Mouse (Mus musculus) heart, postnatal 0 days (tissue): ENCODE measurements at regions not wholly inside any gene's neighbourhood (a gene's known extent, or its start where the extent isn't known, plus 50 kb on each side); places are given as distances from the start of the nearest gene placed in this dataset.
A peak's percentile ranks its signal among the peaks of the same experiment; 100 is the strongest.

ENCODE experiments used
- ATAC-seq: fragments of 200-750 bp; cut with Nextera tagmentation; 2 replicates; pipeline ENCODE4 v1.8.0; 2017; ENCODE audit warnings: low read depth, moderate number of reproducible peaks, moderate library complexity; ENCODE audit not compliant: insufficient read depth
- DNase-seq: peaks from one replicate; pipeline ENCODE4 v3.0.0-alpha.2; 2016; ENCODE audit warnings: low spot score
- H3K27ac ChIP-seq: fragments of 300-500 bp; sonication (generic); 2 replicates; pipeline ENCODE4 v1.5.1; 2014; ENCODE audit warnings: low read depth, mild to moderate bottlenecking
- H3K27me3 ChIP-seq: fragments of 300-500 bp; sonication (generic); 2 replicates; pipeline ENCODE4 v1.6.1; 2014; ENCODE audit warnings: low read length, mixed read lengths; ENCODE audit not compliant: control insufficient read depth, insufficient read depth
- H3K36me3 ChIP-seq: fragments of 300-500 bp; sonication (generic); replicated peaks from 2 replicates; pipeline ENCODE4 v1.6.1; 2014; ENCODE audit warnings: low read length, mixed read lengths; ENCODE audit not compliant: control insufficient read depth, insufficient read depth
- H3K4me1 ChIP-seq: fragments of 300-500 bp; sonication (generic); 2 replicates; pipeline ENCODE4 v1.6.1; 2014; ENCODE audit warnings: antibody characterized with exemption; ENCODE audit not compliant: control insufficient read depth, insufficient read depth
- H3K4me2 ChIP-seq: fragments of 300-500 bp; sonication (generic); 2 replicates; pipeline ENCODE4 v1.6.1; 2014; ENCODE audit warnings: low read depth, mild to moderate bottlenecking, low read length, moderate library complexity
- H3K4me3 ChIP-seq: fragments of 300-500 bp; sonication (generic); 2 replicates; pipeline ENCODE4 v1.5.1; 2014; ENCODE audit warnings: low read depth, low read length
- H3K9ac ChIP-seq: fragments of 300-500 bp; sonication (generic); replicated peaks from 2 replicates; pipeline ENCODE4 v1.6.1; 2014; ENCODE audit warnings: low read depth, low read length, mixed read lengths
- H3K9me3 ChIP-seq: fragments of 300-500 bp; sonication (generic); replicated peaks from 2 replicates; pipeline ENCODE4 v1.6.1; 2016; ENCODE audit warnings: low read length; ENCODE audit not compliant: control insufficient read depth
- CTCF ChIP-seq: IDR thresholded peaks from 2 replicates; pipeline ENCODE4 v1.5.1; 2016; ENCODE audit warnings: antibody characterized with exemption, control low read depth, low read depth
- EP300 ChIP-seq: IDR thresholded peaks from 2 replicates; pipeline ENCODE4 v1.6.1; 2016; ENCODE audit warnings: antibody characterized with exemption, low read depth
- WGBS: fragments of 180-500 bp; shearing (Covaris S2); extraction: QIAGEN DNeasy Blood & Tissue Kit; methylation state at CpG from one replicate; pipeline ENCODE4 v1.1.7; 2014; 5-methylcytosine and 5-hydroxymethylcytosine counted together

DNA sequence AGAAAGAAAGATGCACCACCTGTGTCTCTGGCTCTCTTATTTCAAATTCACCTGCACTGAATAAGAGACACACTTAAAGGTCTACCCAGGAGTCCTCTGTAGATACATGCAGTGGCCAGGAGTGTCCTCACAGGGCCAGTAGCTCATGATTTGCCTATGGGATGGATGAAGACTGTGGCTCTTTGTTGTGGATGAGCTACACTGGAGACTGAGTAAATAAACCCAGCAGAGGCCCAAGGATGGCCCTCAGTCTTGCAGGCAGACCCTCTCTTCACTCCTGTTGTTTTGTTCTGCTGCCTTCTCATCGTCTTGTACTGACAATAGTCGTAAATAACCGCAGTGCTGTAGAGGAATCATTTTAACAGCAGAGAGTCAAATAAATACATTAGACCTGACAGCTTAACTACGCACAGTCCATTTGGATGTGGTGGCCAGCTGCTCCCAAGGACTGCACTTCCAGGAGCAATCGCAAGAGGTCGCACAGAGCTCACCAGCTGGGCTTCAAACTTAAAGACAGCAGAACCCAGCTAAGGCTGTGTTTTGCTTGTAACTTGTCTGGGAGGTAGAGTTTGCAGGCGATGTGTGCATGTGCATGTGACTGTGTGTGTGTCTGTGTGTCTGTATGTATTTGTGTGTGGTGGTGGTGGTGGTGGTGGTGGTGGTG is 328.6 kb upstream of the Camk1g start:
- H3K4me1 ChIP-seq, result no peaks in the 10 kb centered on the region
- no peak overlapping the region for H3K4me3 ChIP-seq
- no peak overlapping the region for H3K27ac ChIP-seq
- H3K9me3 ChIP-seq, result no peaks in the 10 kb centered on the region
- 16% methylated on average over 7 of the region's 7 CpGs for WGBS
- DNase-seq, result peak; percentile 43
- no peak overlapping the region for H3K4me2 ChIP-seq
- no peak overlapping the region for H3K9ac ChIP-seq
- TF ChIP-seq CTCF, result peak; percentile 92
- TF ChIP-seq EP300, result no peak
- peak; percentile 14; the same call in 1 of the 2 replicates for ATAC-seq
- no peaks in the 10 kb centered on the region for H3K36me3 ChIP-seq
- H3K27me3 ChIP-seq, result no peaks in the 10 kb centered on the region

DNA sequence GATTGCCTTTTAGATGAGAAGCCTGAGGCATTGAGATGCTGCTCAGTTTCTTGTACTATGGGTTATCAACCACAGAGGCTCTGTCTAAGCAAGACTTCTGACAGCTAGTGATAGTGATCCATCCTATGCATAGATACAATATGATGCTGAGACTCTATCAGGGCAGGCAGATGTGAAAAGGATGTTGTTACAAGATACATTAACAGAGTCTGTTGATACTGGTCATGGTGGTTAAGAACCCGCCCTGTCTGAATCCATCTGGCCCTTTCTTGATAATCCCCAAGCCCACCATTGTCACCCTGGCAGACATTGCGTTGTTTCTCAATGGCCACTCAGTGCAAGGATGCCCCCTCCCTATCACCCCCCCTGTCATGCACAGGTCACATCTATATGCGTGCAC is 327.8 kb upstream of the Camk1g start:
- no peak overlapping the region for H3K4me3 ChIP-seq
- H3K9ac ChIP-seq, result no peak overlapping the region
- H3K9me3 ChIP-seq, result no peaks in the 10 kb centered on the region
- DNase-seq (no peak), ATAC-seq (no peak)
- TF ChIP-seq EP300 (no peak), CTCF (no peak)
- no peak overlapping the region for H3K27ac ChIP-seq
- H3K4me1 ChIP-seq, result no peaks in the 10 kb centered on the region
- no peaks in the 10 kb centered on the region for H3K27me3 ChIP-seq
- H3K36me3 ChIP-seq, result no peaks in the 10 kb centered on the region
- H3K4me2 ChIP-seq, result no peak overlapping the region
- WGBS, result 77% methylated on average over 3 of the region's 3 CpGs

DNA sequence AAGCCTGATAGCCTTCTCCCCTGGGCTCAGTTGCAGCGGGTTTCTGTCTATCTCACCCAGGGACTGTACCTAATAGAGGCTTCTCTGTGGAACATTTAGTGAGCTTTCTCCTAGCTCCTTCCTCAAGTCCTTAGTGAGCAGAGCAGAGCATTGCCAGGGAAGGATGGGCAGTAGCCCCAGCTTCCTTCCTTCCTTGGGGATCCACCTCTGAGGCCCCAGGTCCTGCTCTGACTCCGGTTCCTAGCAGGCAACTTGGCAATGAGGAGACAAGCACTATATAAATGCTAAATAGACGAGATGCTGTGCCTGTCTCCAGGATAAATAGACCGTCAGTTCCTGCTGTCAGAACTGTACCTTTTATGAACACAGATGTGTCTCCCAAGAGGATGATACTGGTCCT is 326.9 kb upstream of the Camk1g start:
- no peaks in the 10 kb centered on the region for H3K27me3 ChIP-seq
- TF ChIP-seq EP300, result no peak
- no peak for TF ChIP-seq CTCF
- no peak for DNase-seq
- no peaks in the 10 kb centered on the region for H3K4me1 ChIP-seq
- H3K27ac ChIP-seq, result no peak overlapping the region
- no peaks in the 10 kb centered on the region for H3K9me3 ChIP-seq
- H3K9ac ChIP-seq, result no peak overlapping the region
- H3K36me3 ChIP-seq, result no peaks in the 10 kb centered on the region
- WGBS, result 49% methylated on average over 4 of the region's 4 CpGs
- no peak overlapping the region for H3K4me3 ChIP-seq
- no peak overlapping the region for H3K4me2 ChIP-seq
- ATAC-seq, result no peak

DNA sequence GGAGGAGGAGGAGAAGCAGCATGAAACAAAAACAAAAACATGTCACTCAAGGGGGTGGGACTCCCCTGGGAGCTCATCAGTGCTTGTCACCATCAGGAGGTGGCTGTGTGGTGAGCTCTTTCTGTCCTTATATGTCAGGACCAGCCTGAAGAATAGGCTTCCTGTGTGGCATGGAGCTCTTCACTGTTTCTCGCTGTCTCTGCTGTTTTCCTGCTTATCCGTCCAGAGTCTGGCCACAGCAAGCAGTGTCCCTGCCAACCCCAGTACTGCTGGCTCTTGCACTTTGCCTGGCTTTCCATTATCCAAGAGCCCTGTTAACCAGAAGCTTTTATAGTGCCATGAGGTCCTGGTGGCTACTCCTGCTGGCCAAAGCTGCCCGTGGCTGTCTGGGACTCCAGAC is 322.9 kb upstream of the Camk1g start:
- 14% methylated on average over 3 of the region's 3 CpGs for WGBS
- no peaks in the 10 kb centered on the region for H3K36me3 ChIP-seq
- no peak overlapping the region for H3K27ac ChIP-seq
- H3K9me3 ChIP-seq, result no peaks in the 10 kb centered on the region
- no peaks in the 10 kb centered on the region for H3K27me3 ChIP-seq
- H3K4me1 ChIP-seq, result no peaks in the 10 kb centered on the region
- TF ChIP-seq CTCF, result no peak
- TF ChIP-seq EP300, result no peak
- H3K4me3 ChIP-seq, result no peak overlapping the region
- no peak for DNase-seq
- no peak overlapping the region for H3K9ac ChIP-seq
- H3K4me2 ChIP-seq, result no peak overlapping the region
- no peak for ATAC-seq

DNA sequence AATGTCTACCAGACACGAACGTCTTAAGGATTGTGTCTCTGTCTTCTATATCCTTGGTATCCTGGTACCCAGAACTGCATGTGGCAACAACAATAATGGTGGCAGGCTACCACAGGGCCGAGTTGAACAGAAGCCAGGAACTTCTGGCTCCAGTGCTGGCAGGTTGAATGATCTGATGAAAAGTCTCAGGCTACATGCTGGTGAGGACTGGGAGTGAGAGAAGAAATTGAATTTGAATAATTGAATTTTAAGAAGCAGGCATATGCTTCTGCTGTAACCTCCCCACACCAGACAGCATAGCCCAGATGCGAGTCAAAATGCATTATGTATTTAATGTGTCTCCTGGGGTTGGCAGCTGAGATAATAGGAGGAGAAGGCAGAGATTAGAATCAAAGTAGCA is 319.5 kb upstream of the Camk1g start:
- H3K36me3 ChIP-seq, result no peaks in the 10 kb centered on the region
- no peaks in the 10 kb centered on the region for H3K27me3 ChIP-seq
- no peak overlapping the region for H3K4me3 ChIP-seq
- no peak overlapping the region for H3K27ac ChIP-seq
- no peak overlapping the region for H3K9ac ChIP-seq
- ATAC-seq (no peak), DNase-seq (no peak)
- H3K4me1 ChIP-seq, result no peaks in the 10 kb centered on the region
- no peak overlapping the region for H3K4me2 ChIP-seq
- no peak for TF ChIP-seq CTCF
- no peak for TF ChIP-seq EP300
- H3K9me3 ChIP-seq, result no peaks in the 10 kb centered on the region
- 58% methylated on average over 4 of the region's 4 CpGs for WGBS

DNA sequence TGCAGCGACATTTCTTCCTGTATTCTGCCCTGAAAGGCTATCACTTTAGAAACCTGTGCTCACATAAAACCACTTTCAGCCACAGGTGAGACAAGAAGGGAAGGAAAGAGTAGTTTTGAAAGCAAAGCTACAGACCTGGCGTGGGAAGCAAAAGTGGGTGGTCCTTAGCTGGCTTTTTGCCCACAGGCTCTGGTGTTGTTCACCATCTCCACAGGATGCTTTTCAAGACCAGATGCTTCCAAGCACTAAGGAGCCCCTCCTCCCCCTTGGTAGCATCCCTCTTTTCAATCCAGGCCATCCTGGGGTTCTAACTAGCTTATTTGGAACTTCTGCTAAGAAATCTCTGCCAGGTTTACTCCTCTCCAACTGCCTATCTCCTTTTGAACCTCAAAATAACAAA is 312.8 kb upstream of the Camk1g start:
- DNase-seq (no peak), ATAC-seq (no peak)
- H3K4me1 ChIP-seq, result no peaks in the 10 kb centered on the region
- WGBS, result 63% methylated on average over 2 of the region's 2 CpGs
- no peak overlapping the region for H3K9ac ChIP-seq
- no peaks in the 10 kb centered on the region for H3K36me3 ChIP-seq
- no peaks in the 10 kb centered on the region for H3K9me3 ChIP-seq
- H3K4me3 ChIP-seq, result no peak overlapping the region
- TF ChIP-seq EP300 (no peak), CTCF (no peak)
- no peak overlapping the region for H3K27ac ChIP-seq
- no peak overlapping the region for H3K4me2 ChIP-seq
- no peaks in the 10 kb centered on the region for H3K27me3 ChIP-seq
